Mouse (Mus musculus): ENCODE data around the gene Tlr5.

DNA sequence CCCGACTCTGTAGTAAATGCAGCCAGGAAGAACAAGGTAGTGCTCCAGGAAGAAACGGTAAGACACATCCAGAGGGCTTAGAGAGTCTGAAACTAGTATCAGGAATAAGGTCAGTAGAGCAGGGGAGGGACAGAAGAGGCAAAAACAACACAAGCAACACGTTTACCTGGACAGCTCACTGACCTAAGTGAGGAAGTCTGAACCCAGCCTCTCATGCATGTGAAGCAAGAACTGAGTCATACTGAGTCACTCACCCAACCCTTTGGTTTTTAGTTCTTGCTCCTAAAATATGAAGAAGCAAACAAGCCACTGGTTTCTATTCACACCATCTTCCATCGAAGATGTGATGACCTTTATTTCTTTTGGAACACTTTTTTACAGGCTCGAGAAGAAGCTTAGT is 9.9 kb upstream of the Tlr5 start:
- TF ChIP-seq CHD1 (IDR thresholded peaks at IDR 0.05; ENCODE audit: low read depth, low read length) (no peak), USF1 (IDR thresholded peaks at IDR 0.05; ENCODE audit: low read depth, low read length) (no peak), KAT2A (IDR thresholded peaks at IDR 0.05; ENCODE audit: insufficient replicate concordance, low read length) (no peak), CHD2 (IDR thresholded peaks at IDR 0.05; ENCODE audit: low read length) (no peak), ELF1 (IDR thresholded peaks at IDR 0.05; ENCODE audit: low read depth, low read length) (no peak)

Measured in CH12.LX (cell line).